Mouse (Mus musculus): Measurements from ENCODE around the gene Ccpg1. TPM values are rescaled to one million over a fixed set of nuclear protein-coding genes. Genes with fewer than 3 reads are reported as not detected.

Gene Ccpg1
- 100 to 1,000 TPM; 149 to 152 TPM for total RNA-seq (2021)
- long read RNA-seq, experiment 1, transcript Ccpg1-202 (9 exons, 2,969 nt) = minor isoform, 13 of 79 reads
- long read RNA-seq, experiment 1, transcript Ccpg1-208 (8 exons, 2,939 nt) = major isoform, 18 of 79 reads
- long read RNA-seq, experiment 1, partial matches to known transcripts = 5 of 79 reads
- long read RNA-seq, experiment 1, other reads (novel, unspliced or antisense) = 37 of 79 reads
- long read RNA-seq, experiment 2, transcript Ccpg1-208 (8 exons, 2,939 nt) = major isoform, 17 of 107 reads
- long read RNA-seq, experiment 2, transcript Ccpg1-202 (9 exons, 2,969 nt) = minor isoform, 10 of 107 reads
- long read RNA-seq, experiment 2, partial matches to known transcripts = 29 of 107 reads
- long read RNA-seq, experiment 2, other reads (novel, unspliced or antisense) = 44 of 107 reads

- H3K4me3 ChIP-seq = peak within 1 kb of the TSS; percentile 86
- H3K27ac ChIP-seq = peak within 1 kb of the TSS; percentile 97
- TF ChIP-seq CTCF (conservative IDR thresholded peaks at IDR 0.05) = peak; percentile 35
- peak; percentile 96 to 99 for DNase-seq (ENCODE audit: low spot score in 2 of 2)
Observed at GRCm38 (mm10) chr9:72985250-72986220, at the start of gene Ccpg1, which contains the start of gene Ccpg1os. Gene Ccpg1 (plus strand): TSS chr9:72985429. Gene Ccpg1os (minus strand): TSS chr9:72985382.

GRCm38 (mm10) chr9:72936301-72936700, 48.9 kb upstream of the Ccpg1 start:
- Histone ChIP-seq H3K4me3 (no peak overlapping the region), H3K27ac (peak overlapping the region; percentile 55; the same call in 1 of the 2 replicates)
- TF ChIP-seq CTCF (conservative IDR thresholded peaks at IDR 0.05) = no peak

GRCm38 (mm10) chr9:72943424-72943823, 41.8 kb upstream of the Ccpg1 start:
- TF ChIP-seq CTCF (conservative IDR thresholded peaks at IDR 0.05) = peak; percentile 68
- Histone ChIP-seq H3K4me3 (no peak overlapping the region), H3K27ac (no peak overlapping the region)
- no peak for DNase-seq (ENCODE audit: low spot score in 2 of 2)

More at GRCm38 (mm10) chr9:72936301-72936700, 48.9 kb upstream of the Ccpg1 start:
- DNase-seq (ENCODE audit: low spot score in 2 of 2) = no peak

GRCm38 (mm10) chr9:72944286-72944685, 40.9 kb upstream of the Ccpg1 start:
- Histone ChIP-seq H3K4me3 (no peak overlapping the region), H3K27ac (no peak overlapping the region)
- no peak for DNase-seq (ENCODE audit: low spot score in 2 of 2)
- no peak for TF ChIP-seq CTCF (conservative IDR thresholded peaks at IDR 0.05)

- peak; percentile 45 for TF ChIP-seq CTCF (conservative IDR thresholded peaks at IDR 0.05)
- H3K27ac ChIP-seq = no peak overlapping the region
- H3K4me3 ChIP-seq = no peak overlapping the region
- DNase-seq (ENCODE audit: low spot score in 2 of 2) = no peak
Observed at GRCm38 (mm10) chr9:72947010-72947409, 38.2 kb upstream of the Ccpg1 start.

GRCm38 (mm10) chr9:72949572-72949971, 35.7 kb upstream of the Ccpg1 start:
- no peak for DNase-seq (ENCODE audit: low spot score in 2 of 2)
- no peak overlapping the region for H3K27ac ChIP-seq
- H3K4me3 ChIP-seq = no peak overlapping the region
- no peak for TF ChIP-seq CTCF (conservative IDR thresholded peaks at IDR 0.05)

- TF ChIP-seq CTCF (conservative IDR thresholded peaks at IDR 0.05) = peak; percentile 66
- DNase-seq (ENCODE audit: low spot score in 2 of 2) = no peak
- no peak overlapping the region for H3K27ac ChIP-seq
- no peak overlapping the region for H3K4me3 ChIP-seq
Observed at GRCm38 (mm10) chr9:72954746-72955145, 30.5 kb upstream of the Ccpg1 start.

- peak; percentile 21 to 60 for DNase-seq (ENCODE audit: low spot score in 2 of 2)
- Histone ChIP-seq H3K27ac (no peak overlapping the region), H3K4me3 (no peak overlapping the region)
- peak; percentile 84 for TF ChIP-seq CTCF (conservative IDR thresholded peaks at IDR 0.05)
Observed at GRCm38 (mm10) chr9:72955546-72955945, 29.7 kb upstream of the Ccpg1 start.

GRCm38 (mm10) chr9:72958521-72959450, 26.4 kb upstream of the Ccpg1 start, which contains the start of the genes Dyx1c1 and Gm44503:
Gene Dyx1c1 (plus strand): TSS chr9:72958785.
Gene Gm44503 (plus strand): TSS chr9:72958852.
- DNase-seq (ENCODE audit: low spot score in 2 of 2) = peak; percentile 67 to 74
- H3K27ac ChIP-seq = peak within 1 kb of the TSS; percentile 72
- peak within 1 kb of the TSS; percentile 64 for H3K4me3 ChIP-seq
- peak; percentile 58 for TF ChIP-seq CTCF (conservative IDR thresholded peaks at IDR 0.05)

GRCm38 (mm10) chr9:72961346-72961745, 23.9 kb upstream of the Ccpg1 start:
- no peak for TF ChIP-seq CTCF (conservative IDR thresholded peaks at IDR 0.05)
- H3K4me3 ChIP-seq = no peak overlapping the region
- no peak for DNase-seq (ENCODE audit: low spot score in 2 of 2)
- no peak overlapping the region for H3K27ac ChIP-seq

GRCm38 (mm10) chr9:72961959-72962358, 23.3 kb upstream of the Ccpg1 start:
- no peak for TF ChIP-seq CTCF (conservative IDR thresholded peaks at IDR 0.05)
- no peak for DNase-seq (ENCODE audit: low spot score in 2 of 2)
- Histone ChIP-seq H3K4me3 (no peak overlapping the region), H3K27ac (no peak overlapping the region)
